Mouse (Mus musculus): ENCODE results near the gene Col23a1. TPM values are rescaled to one million over a fixed set of nuclear protein-coding genes. Genes with fewer than 3 reads are reported as not detected.

The Col23a1 gene
- total RNA-seq, 2 experiments from 2014 or later = 0.60 to 1.2 TPM

- ATAC-seq (ENCODE audit: poor library complexity, severe bottlenecking) = peak; percentile 11
Observed at GRCm38 (mm10) chr11:51584057-51584430, 294.3 kb downstream of the Col23a1 start.

GRCm38 (mm10) chr11:51584431-51585248 lies 294.9 kb downstream of the Col23a1 start, which contains the start of gene Phykpl:
Gene Phykpl, plus strand, starts transcription at chr11:51584757.
- peak; percentile 86 for ATAC-seq (ENCODE audit: poor library complexity, severe bottlenecking)

GRCm38 (mm10) chr11:51585608-51586252 lies 296.0 kb downstream of the Col23a1 start:
- no peak for ATAC-seq (ENCODE audit: poor library complexity, severe bottlenecking)

GRCm38 (mm10) chr11:51586411-51586810 lies 296.7 kb downstream of the Col23a1 start:
- ATAC-seq (ENCODE audit: poor library complexity, severe bottlenecking) = no peak

- ATAC-seq (ENCODE audit: poor library complexity, severe bottlenecking) = no peak
Observed at GRCm38 (mm10) chr11:51587059-51587458, 297.3 kb downstream of the Col23a1 start.

- ATAC-seq (ENCODE audit: poor library complexity, severe bottlenecking) = no peak
Observed at GRCm38 (mm10) chr11:51588833-51589232, 299.1 kb downstream of the Col23a1 start.

GRCm38 (mm10) chr11:51590002-51590401 lies 300.3 kb downstream of the Col23a1 start:
- no peak for ATAC-seq (ENCODE audit: poor library complexity, severe bottlenecking)

GRCm38 (mm10) chr11:51591168-51591567 lies 301.4 kb downstream of the Col23a1 start:
- no peak for ATAC-seq (ENCODE audit: poor library complexity, severe bottlenecking)

- no peak for ATAC-seq (ENCODE audit: poor library complexity, severe bottlenecking)
Observed at GRCm38 (mm10) chr11:51591915-51592314, 302.2 kb downstream of the Col23a1 start.

- ATAC-seq (ENCODE audit: poor library complexity, severe bottlenecking) = no peak
Observed at GRCm38 (mm10) chr11:51593368-51593767, 303.6 kb downstream of the Col23a1 start.

GRCm38 (mm10) chr11:51593849-51594248 lies 304.1 kb downstream of the Col23a1 start:
- no peak for ATAC-seq (ENCODE audit: poor library complexity, severe bottlenecking)

GRCm38 (mm10) chr11:51594715-51595350 lies 305.1 kb downstream of the Col23a1 start:
- ATAC-seq (ENCODE audit: poor library complexity, severe bottlenecking) = peak; percentile 91

- ATAC-seq (ENCODE audit: poor library complexity, severe bottlenecking) = no peak
Observed at GRCm38 (mm10) chr11:51595459-51596083, 305.9 kb downstream of the Col23a1 start.

GRCm38 (mm10) chr11:51597553-51597952 lies 307.8 kb downstream of the Col23a1 start:
- no peak for ATAC-seq (ENCODE audit: poor library complexity, severe bottlenecking)

GRCm38 (mm10) chr11:51602253-51602652 lies 312.5 kb downstream of the Col23a1 start:
- ATAC-seq (ENCODE audit: poor library complexity, severe bottlenecking) = no peak

GRCm38 (mm10) chr11:51605602-51606446 lies 316.1 kb downstream of the Col23a1 start:
- ATAC-seq (ENCODE audit: poor library complexity, severe bottlenecking) = peak; percentile 77

- ATAC-seq (ENCODE audit: poor library complexity, severe bottlenecking) = peak; percentile 91
Observed at GRCm38 (mm10) chr11:51606447-51607095, 316.9 kb downstream of the Col23a1 start, which contains the start of gene Hnrnpab. Gene Hnrnpab, minus strand, starts transcription at chr11:51606847.

- ATAC-seq (ENCODE audit: poor library complexity, severe bottlenecking) = peak; percentile 26
Observed at GRCm38 (mm10) chr11:51607096-51607738, 317.5 kb downstream of the Col23a1 start.

GRCm38 (mm10) chr11:51609266-51609909 lies 319.7 kb downstream of the Col23a1 start:
- no peak for ATAC-seq (ENCODE audit: poor library complexity, severe bottlenecking)
